Mouse (Mus musculus): ENCODE measurements at regions not wholly inside any gene's neighbourhood (a gene's known extent, or its start where the extent isn't known, plus 50 kb on each side); places are given as distances from the start of the nearest gene placed in this dataset.

DNA sequence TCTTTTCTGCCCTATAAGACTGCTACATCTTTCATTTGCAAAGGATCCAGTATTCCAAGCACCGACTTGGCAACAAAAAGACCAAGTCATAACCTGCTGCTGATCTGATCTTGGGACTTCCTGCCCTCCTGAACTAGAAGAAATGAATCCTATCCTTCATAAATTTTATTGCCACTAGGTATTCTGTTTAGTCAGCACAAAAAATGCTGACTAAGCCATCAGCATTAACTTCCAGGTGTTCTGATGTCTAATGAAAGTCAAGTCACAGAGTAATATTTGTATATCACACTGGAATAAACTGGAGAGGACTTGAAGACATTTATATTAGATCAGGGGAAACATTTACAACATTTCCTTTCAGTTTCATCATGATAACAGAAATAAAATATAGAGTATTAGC lies 371.2 kb upstream of the Hnrnpa3 start:
- Histone ChIP-seq H3K36me3 (replicated peaks) (no peaks in the 10 kb centered on the region), H3K27ac (no peak overlapping the region), H3K27me3 (ENCODE audit: poor library complexity, severe bottlenecking) (no peaks in the 10 kb centered on the region), H3K4me3 (no peak overlapping the region), H3K9me3 (no peaks in the 10 kb centered on the region), H3K4me1 (no peaks in the 10 kb centered on the region)
- 97% methylated on average over 1 of the region's 1 CpGs for WGBS
- DNase-seq (ENCODE audit: extremely low spot score, low spot score) = no peak

DNA sequence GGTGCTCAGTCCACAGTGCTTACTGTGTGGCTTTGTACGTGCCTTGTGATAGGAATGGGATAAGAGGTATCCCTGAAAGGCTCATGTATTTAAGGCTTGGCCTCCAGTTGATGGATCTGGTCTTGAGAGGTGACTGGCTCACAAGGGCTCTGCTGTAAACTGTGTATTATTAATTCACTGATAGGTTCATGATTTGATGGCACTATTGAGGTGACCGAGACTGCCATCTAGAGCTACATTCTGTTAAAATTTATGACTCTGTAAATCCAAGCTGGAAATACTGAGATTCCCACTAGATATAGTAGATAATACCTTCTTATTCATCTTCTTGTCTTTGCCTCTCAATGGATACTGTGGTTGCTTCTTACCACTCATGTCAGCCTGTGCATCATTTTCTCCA lies 367.4 kb upstream of the Hnrnpa3 start:
- no peaks in the 10 kb centered on the region for H3K9me3 ChIP-seq
- 94% methylated on average over 2 of the region's 2 CpGs for WGBS

GRCm38 (mm10) chr2:75306821-75307220 lies 352.2 kb upstream of the Hnrnpa3 start:
- Histone ChIP-seq H3K9me3 (no peaks in the 10 kb centered on the region; the same call in 1 of the 2 replicates), H3K27ac (no peak overlapping the region), H3K4me1 (peaks cover 6% of the 10 kb centered on the region), H3K27me3 (ENCODE audit: poor library complexity, severe bottlenecking) (no peaks in the 10 kb centered on the region), H3K4me3 (no peak overlapping the region), H3K36me3 (replicated peaks) (no peaks in the 10 kb centered on the region)
- 83% methylated on average over 3 of the region's 3 CpGs for WGBS
- DNase-seq (ENCODE audit: extremely low spot score, low spot score) = no peak

More for the DNA sequence above, 367.4 kb upstream of the Hnrnpa3 start:
- H3K27me3 ChIP-seq (ENCODE audit: poor library complexity, severe bottlenecking) = 0 out of 2 replicates have a peak, but pooled peaks cover 3% of the 10 kb centered on the region
- no peaks in the 10 kb centered on the region for H3K36me3 ChIP-seq (replicated peaks)
- H3K27ac ChIP-seq = no peak overlapping the region
- H3K4me3 ChIP-seq = no peak overlapping the region
- peaks cover 6% of the 10 kb centered on the region for H3K4me1 ChIP-seq
- no peak for DNase-seq (ENCODE audit: extremely low spot score, low spot score)

DNA sequence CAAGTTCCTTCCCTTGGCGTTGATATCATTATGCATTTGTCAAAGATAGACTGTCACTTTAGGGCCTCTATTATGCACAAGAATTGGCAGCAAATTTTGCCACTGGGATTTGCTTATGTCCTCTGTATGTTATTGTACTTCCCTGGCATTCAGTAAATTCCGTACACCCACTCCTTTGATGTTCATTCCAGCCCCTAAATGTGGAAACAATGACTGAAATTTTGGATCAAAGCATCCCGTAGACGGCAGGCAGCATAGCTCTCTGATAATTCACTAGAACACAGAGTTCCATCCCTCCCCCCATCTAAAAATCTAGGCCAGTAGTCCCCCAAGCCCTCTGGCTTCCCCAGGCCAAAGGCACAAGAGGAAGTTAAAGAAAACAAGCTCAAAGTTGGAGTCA lies 347.9 kb upstream of the Hnrnpa3 start:
- WGBS = 55% methylated on average over 4 of the region's 4 CpGs

DNA sequence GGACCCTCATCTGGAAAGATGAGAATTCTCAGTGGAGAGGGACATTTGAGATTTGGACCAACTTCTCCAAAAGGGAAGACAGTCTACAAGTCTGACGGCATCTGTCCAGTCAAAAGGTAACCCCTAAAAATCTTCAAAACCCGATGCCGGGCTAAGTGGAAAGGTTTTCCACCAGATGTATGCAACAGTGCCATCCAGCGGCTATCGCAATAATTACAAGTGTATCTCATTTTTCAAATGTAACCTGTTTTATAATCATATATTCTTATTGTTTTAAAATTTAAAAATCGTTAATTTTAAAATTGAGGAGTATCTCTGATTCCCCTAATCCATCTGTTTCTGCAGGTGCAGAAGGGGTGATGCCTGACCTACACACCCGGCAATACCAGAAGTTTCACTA lies 346.8 kb upstream of the Hnrnpa3 start:
- no peak overlapping the region for H3K4me3 ChIP-seq
- 20% methylated on average over 7 of the region's 7 CpGs for WGBS
- H3K4me1 ChIP-seq = peaks cover 10% of the 10 kb centered on the region
- no peak for DNase-seq (ENCODE audit: extremely low spot score, low spot score)
- no peaks in the 10 kb centered on the region; the same call in 1 of the 2 replicates for H3K9me3 ChIP-seq
- no peaks in the 10 kb centered on the region for H3K36me3 ChIP-seq (replicated peaks)
- H3K27ac ChIP-seq = no peak overlapping the region
- H3K27me3 ChIP-seq (ENCODE audit: poor library complexity, severe bottlenecking) = peaks cover 23% of the 10 kb centered on the region

More for the DNA sequence above, 347.9 kb upstream of the Hnrnpa3 start:
- DNase-seq (ENCODE audit: extremely low spot score, low spot score) = no peak
- Histone ChIP-seq H3K36me3 (replicated peaks) (no peaks in the 10 kb centered on the region), H3K4me3 (no peak overlapping the region), H3K27ac (no peak overlapping the region), H3K4me1 (peaks cover 10% of the 10 kb centered on the region), H3K27me3 (ENCODE audit: poor library complexity, severe bottlenecking) (peaks cover 18% of the 10 kb centered on the region), H3K9me3 (no peaks in the 10 kb centered on the region; the same call in 1 of the 2 replicates)

DNA sequence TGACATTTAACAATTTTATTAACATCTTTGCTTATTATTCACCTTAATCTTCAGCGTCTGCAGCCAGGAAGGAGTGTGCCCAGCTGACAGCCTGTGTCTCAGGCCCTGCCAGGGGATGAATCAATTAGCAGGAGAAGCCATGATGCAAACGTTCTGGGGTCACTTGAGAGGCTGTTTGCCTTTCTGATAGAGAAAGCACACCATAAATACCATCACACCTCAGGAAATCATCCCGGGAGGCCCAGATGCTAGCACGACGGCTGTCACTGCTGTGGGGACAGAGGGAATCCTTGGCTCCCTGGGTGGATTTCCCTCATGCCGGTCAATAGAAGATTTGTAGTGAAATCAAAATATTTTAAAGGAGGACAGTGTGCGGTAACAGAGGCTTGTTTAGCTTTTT lies 343.7 kb upstream of the Hnrnpa3 start:
- Histone ChIP-seq H3K4me1 (peaks cover 10% of the 10 kb centered on the region), H3K27me3 (ENCODE audit: poor library complexity, severe bottlenecking) (peaks cover 23% of the 10 kb centered on the region), H3K9me3 (no peaks in the 10 kb centered on the region), H3K36me3 (replicated peaks) (no peaks in the 10 kb centered on the region), H3K27ac (no peak overlapping the region), H3K4me3 (no peak overlapping the region)
- WGBS = 70% methylated on average over 7 of the region's 7 CpGs
- DNase-seq (ENCODE audit: extremely low spot score, low spot score) = no peak

DNA sequence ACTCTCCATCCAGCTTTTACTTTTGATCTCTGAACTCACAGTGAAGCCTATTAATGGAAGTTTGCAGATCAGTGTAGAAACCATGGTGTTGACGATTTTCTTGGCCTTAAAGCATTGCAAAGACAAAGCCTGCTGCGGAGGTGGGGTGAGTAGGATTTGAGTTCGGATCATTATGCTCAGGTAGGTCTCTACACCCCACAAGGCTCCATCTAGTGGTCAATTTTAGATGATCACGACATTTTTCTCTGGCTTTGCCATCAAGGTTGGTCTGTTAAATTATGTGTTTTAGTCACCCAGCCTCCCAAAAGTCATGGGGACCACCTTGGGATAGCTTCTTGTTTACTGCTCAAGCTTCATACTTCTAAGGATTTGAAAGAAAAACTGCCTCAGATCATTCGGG lies 340.9 kb upstream of the Hnrnpa3 start:
- H3K27me3 ChIP-seq (ENCODE audit: poor library complexity, severe bottlenecking) = peaks cover 18% of the 10 kb centered on the region
- H3K27ac ChIP-seq = no peak overlapping the region
- 50% methylated on average over 5 of the region's 5 CpGs for WGBS
- no peaks in the 10 kb centered on the region for H3K36me3 ChIP-seq (replicated peaks)
- DNase-seq (ENCODE audit: extremely low spot score, low spot score) = no peak
- H3K4me3 ChIP-seq = no peak overlapping the region
- H3K4me1 ChIP-seq = peaks cover 3% of the 10 kb centered on the region; the same call in 1 of the 2 replicates
- H3K9me3 ChIP-seq = no peaks in the 10 kb centered on the region

DNA sequence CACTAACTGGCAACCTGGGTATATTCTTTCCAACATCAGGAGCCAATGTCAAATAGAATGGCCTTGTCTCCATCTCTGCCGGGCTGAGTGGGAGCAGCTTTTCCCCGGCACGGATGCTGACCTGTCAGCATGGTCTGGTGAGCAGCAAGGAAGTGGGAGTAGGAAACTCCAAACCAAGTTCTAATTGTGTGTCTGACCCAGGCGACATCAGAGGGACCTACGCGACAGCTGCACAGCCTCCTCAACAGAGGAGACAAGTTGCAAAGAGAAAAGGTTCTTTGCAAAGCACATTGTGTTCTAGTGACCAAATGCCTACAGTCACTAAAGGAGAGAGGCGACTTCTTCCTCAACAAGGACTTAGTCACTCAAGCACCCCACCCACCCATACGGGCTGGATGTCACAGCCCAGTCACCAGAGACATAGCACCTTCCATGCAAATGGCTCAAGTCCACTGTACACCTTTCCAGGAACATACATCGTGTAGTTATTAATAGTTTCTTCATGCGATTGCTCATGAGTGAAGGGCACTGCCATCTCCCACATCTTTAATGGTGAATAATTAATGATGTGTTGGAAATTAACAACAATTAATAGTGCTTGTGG lies 334.8 kb upstream of the Hnrnpa3 start:
- Histone ChIP-seq H3K27ac (no peak overlapping the region), H3K4me3 (no peak overlapping the region), H3K36me3 (replicated peaks) (no peaks in the 10 kb centered on the region), H3K9me3 (no peaks in the 10 kb centered on the region), H3K4me1 (no peaks in the 10 kb centered on the region), H3K27me3 (ENCODE audit: poor library complexity, severe bottlenecking) (no peaks in the 10 kb centered on the region)
- WGBS = 92% methylated on average over 10 of the region's 10 CpGs
- no peak for DNase-seq (ENCODE audit: extremely low spot score, low spot score)

DNA sequence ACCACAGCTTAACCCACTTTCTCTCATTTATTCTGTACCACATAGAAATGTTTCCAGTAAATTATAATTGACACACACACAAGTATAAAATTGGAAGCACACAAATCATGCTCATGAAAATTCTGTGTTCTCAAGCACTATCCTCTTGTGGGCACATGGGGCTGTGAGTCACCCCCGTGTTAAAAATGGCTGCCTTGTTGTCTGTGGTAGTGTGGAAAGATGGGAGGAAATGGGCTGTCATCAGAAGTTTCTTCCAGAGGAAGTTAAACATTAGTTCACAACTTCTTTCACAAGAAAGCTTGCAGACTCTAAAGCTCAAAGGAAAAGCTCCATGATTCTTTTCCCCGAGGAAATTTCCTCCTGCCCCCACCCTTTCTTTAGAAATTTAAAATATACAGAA lies 329.5 kb upstream of the Hnrnpa3 start:
- WGBS = 85% methylated on average over 2 of the region's 2 CpGs
- no peaks in the 10 kb centered on the region for H3K4me1 ChIP-seq
- H3K27ac ChIP-seq = no peak overlapping the region
- H3K36me3 ChIP-seq (replicated peaks) = no peaks in the 10 kb centered on the region
- no peaks in the 10 kb centered on the region for H3K9me3 ChIP-seq
- no peaks in the 10 kb centered on the region for H3K27me3 ChIP-seq (ENCODE audit: poor library complexity, severe bottlenecking)
- H3K4me3 ChIP-seq = no peak overlapping the region
- no peak for DNase-seq (ENCODE audit: extremely low spot score, low spot score)

- Histone ChIP-seq H3K9me3 (no peaks in the 10 kb centered on the region), H3K4me3 (no peak overlapping the region), H3K4me1 (no peaks in the 10 kb centered on the region), H3K36me3 (replicated peaks) (no peaks in the 10 kb centered on the region), H3K27ac (no peak overlapping the region), H3K27me3 (ENCODE audit: poor library complexity, severe bottlenecking) (no peaks in the 10 kb centered on the region)
- no peak for DNase-seq (ENCODE audit: extremely low spot score, low spot score)
- WGBS = 90% methylated on average over 2 of the region's 2 CpGs
These were observed 317.8 kb upstream of the Hnrnpa3 start for GRCm38 (mm10) chr2:75341310-75341709.

- Histone ChIP-seq H3K4me3 (no peak overlapping the region), H3K9me3 (no peaks in the 10 kb centered on the region), H3K27me3 (ENCODE audit: poor library complexity, severe bottlenecking) (no peaks in the 10 kb centered on the region), H3K4me1 (no peaks in the 10 kb centered on the region), H3K27ac (no peak overlapping the region), H3K36me3 (replicated peaks) (no peaks in the 10 kb centered on the region)
- WGBS = 82% methylated on average over 6 of the region's 6 CpGs
- no peak for DNase-seq (ENCODE audit: extremely low spot score, low spot score)
These were observed 317.3 kb upstream of the Hnrnpa3 start for GRCm38 (mm10) chr2:75341726-75342280.

DNA sequence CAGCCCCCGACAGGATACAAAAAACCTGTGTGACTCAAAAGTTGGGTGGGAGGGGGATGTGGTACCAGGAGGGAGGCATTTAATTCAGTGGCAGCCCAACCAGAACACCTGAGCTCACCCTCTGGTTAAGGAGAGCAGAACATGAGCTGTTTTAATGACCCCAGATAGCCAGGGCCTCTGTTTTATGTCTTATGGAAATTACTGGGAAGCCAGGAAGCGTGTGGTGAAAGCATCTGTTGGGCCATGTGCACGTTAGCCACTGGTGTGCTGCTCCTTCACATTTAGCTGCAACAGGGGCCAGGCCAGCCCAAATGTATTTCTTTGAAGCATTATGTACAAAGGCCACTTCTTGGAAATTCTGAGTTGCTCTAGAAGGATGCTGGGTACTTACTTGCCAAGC lies 308.2 kb upstream of the Hnrnpa3 start:
- DNase-seq (ENCODE audit: extremely low spot score, low spot score) = no peak
- Histone ChIP-seq H3K4me1 (peaks cover 33% of the 10 kb centered on the region), H3K27ac (no peak overlapping the region), H3K4me3 (no peak overlapping the region), H3K9me3 (no peaks in the 10 kb centered on the region), H3K27me3 (ENCODE audit: poor library complexity, severe bottlenecking) (no peaks in the 10 kb centered on the region), H3K36me3 (replicated peaks) (no peaks in the 10 kb centered on the region)
- 85% methylated on average over 3 of the region's 3 CpGs for WGBS

DNA sequence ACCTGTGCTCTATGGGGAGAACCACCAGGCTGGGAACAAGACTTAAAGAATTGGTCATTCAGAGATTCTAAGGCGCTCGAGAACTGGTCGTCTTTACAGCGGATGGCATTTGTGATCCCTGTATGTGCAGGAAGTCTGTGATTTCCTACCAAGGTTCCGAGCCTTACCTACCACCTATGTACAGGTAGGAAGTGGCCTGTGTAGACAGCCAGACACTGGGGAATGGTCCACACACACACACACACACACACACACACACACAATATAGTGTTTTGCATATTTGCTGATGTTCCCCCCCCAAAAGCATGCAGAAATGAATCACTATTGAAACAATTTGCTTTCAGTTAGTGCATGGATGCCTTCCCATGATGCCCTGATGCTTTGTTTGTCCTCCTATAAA lies 307.1 kb upstream of the Hnrnpa3 start:
- no peaks in the 10 kb centered on the region for H3K27me3 ChIP-seq (ENCODE audit: poor library complexity, severe bottlenecking)
- no peaks in the 10 kb centered on the region for H3K9me3 ChIP-seq
- no peak for DNase-seq (ENCODE audit: extremely low spot score, low spot score)
- peaks cover 33% of the 10 kb centered on the region for H3K4me1 ChIP-seq
- H3K36me3 ChIP-seq (replicated peaks) = no peaks in the 10 kb centered on the region
- H3K27ac ChIP-seq = no peak overlapping the region
- WGBS = 94% methylated on average over 5 of the region's 5 CpGs
- H3K4me3 ChIP-seq = no peak overlapping the region

Measured in forebrain, embryonic 10.5 days (tissue).